Mouse (Mus musculus) c-Kit-positive CD71-positive TER-119-negative erythroid progenitor cells, embryonic 14.5 days (primary cell): ENCODE results near the gene Nek1.
A peak's percentile ranks its signal among the peaks of the same experiment; 100 is the strongest.
"Not testable (repeated sequence)": the region's sequence is repeated elsewhere in the genome, so short reads cannot be mapped to it uniquely, and the experiment has no call there.

Experiments
- DNase-seq: peaks from one replicate; pipeline ENCODE4 v3.0.0-alpha.2; 2013; ENCODE audit warnings: low read depth

The Nek1 gene

GRCm38 (mm10) chr8:60984260-60985010 lies 8.6 kb upstream of the Nek1 start:
- not testable (repeated sequence) for DNase-seq

GRCm38 (mm10) chr8:60992561-60992909 lies 460 bp upstream of the Nek1 start:
- no peak for DNase-seq

- no peak for DNase-seq
Measured at GRCm38 (mm10) chr8:60993639-60993986, 618 bp downstream of the Nek1 start.

GRCm38 (mm10) chr8:60996468-60996867 lies 3.5 kb downstream of the Nek1 start:
- no peak for DNase-seq

- peak; percentile 63 for DNase-seq
Measured at GRCm38 (mm10) chr8:61041951-61042350, 49.0 kb downstream of the Nek1 start.

GRCm38 (mm10) chr8:61043874-61044273 lies 50.9 kb downstream of the Nek1 start:
- peak; percentile 56 for DNase-seq

GRCm38 (mm10) chr8:61046816-61047215 lies 53.8 kb downstream of the Nek1 start:
- no peak for DNase-seq

- no peak for DNase-seq
Measured at GRCm38 (mm10) chr8:61053017-61053416, 60.0 kb downstream of the Nek1 start.

GRCm38 (mm10) chr8:61054313-61054712 lies 61.3 kb downstream of the Nek1 start:
- DNase-seq = no peak

- no peak for DNase-seq
Measured at GRCm38 (mm10) chr8:61056997-61057396, 64.0 kb downstream of the Nek1 start.

GRCm38 (mm10) chr8:61059143-61059542 lies 66.1 kb downstream of the Nek1 start:
- DNase-seq = no peak

GRCm38 (mm10) chr8:61060412-61060811 lies 67.4 kb downstream of the Nek1 start:
- DNase-seq = peak; percentile 55

GRCm38 (mm10) chr8:61075059-61075458 lies 82.1 kb downstream of the Nek1 start:
- no peak for DNase-seq

- DNase-seq = no peak
Measured at GRCm38 (mm10) chr8:61110496-61110895, 117.5 kb downstream of the Nek1 start.

- no peak for DNase-seq
Measured at GRCm38 (mm10) chr8:61111940-61112339, 118.9 kb downstream of the Nek1 start.

GRCm38 (mm10) chr8:61121631-61122030 lies 128.6 kb downstream of the Nek1 start:
- no peak for DNase-seq

- DNase-seq = no peak
Measured at GRCm38 (mm10) chr8:61127299-61127861, 134.4 kb downstream of the Nek1 start.

- no peak for DNase-seq
Measured at GRCm38 (mm10) chr8:61132561-61133134, 139.7 kb downstream of the Nek1 start.

GRCm38 (mm10) chr8:61141869-61142268 lies 148.9 kb downstream of the Nek1 start:
- no peak for DNase-seq

- DNase-seq = no peak
Measured at GRCm38 (mm10) chr8:61142302-61142701, 149.3 kb downstream of the Nek1 start.

- no peak for DNase-seq
Measured at GRCm38 (mm10) chr8:61142845-61143244, 149.8 kb downstream of the Nek1 start.

GRCm38 (mm10) chr8:61148728-61149127 lies 155.7 kb downstream of the Nek1 start:
- no peak for DNase-seq

- DNase-seq = no peak
Measured at GRCm38 (mm10) chr8:61150596-61150995, 157.6 kb downstream of the Nek1 start.

- DNase-seq = no peak
Measured at GRCm38 (mm10) chr8:61156406-61156805, 163.4 kb downstream of the Nek1 start.
